Mouse (Mus musculus): ENCODE data around the gene Nedd9. TPM values are rescaled to one million over a fixed set of nuclear protein-coding genes. Genes with fewer than 3 reads are reported as not detected.

The Nedd9 gene
- total and polyA plus RNA-seq, 3 experiments: 0.15 to 0.25 TPM; not detected in 1

- H3K4me3 ChIP-seq (ENCODE audit: control insufficient read depth in 1 of 2, insufficient read depth in 1 of 2, low read depth in 2 of 2, low read length in 2 of 2): no peak overlapping the region
- TF ChIP-seq CHD1 (IDR thresholded peaks at IDR 0.05; ENCODE audit: low read depth, low read length): no peak
- no peak for TF ChIP-seq GATA1 (IDR thresholded peaks at IDR 0.05; ENCODE audit: low read depth, low read length)
- TF ChIP-seq MYC (IDR thresholded peaks at IDR 0.05; ENCODE audit: low read depth, low read length): no peak
- TF ChIP-seq USF2 (IDR thresholded peaks at IDR 0.05; ENCODE audit: borderline replicate concordance in 1 of 2, insufficient read depth in 1 of 2, low read depth in 1 of 2, low read length in 2 of 2): no peak
- TF ChIP-seq CHD2 (IDR thresholded peaks at IDR 0.05; ENCODE audit: low read length): no peak
- H3K27ac ChIP-seq (ENCODE audit: control insufficient read depth, low read depth, low read length): no peak overlapping the region
- H3K9ac ChIP-seq (ENCODE audit: control insufficient read depth, low read depth, low read length, poor library complexity, severe bottlenecking): no peak overlapping the region
- H3K4me1 ChIP-seq (ENCODE audit: control insufficient read depth in 1 of 2, insufficient read depth in 2 of 2, low read length in 2 of 2): no peaks in the 10 kb centered on the region
- no peaks in the 10 kb centered on the region for H3K9me3 ChIP-seq (replicated peaks; ENCODE audit: insufficient read depth, low read length)
- no peak for DNase-seq (ENCODE audit: low read depth, low spot score)
- no peaks in the 10 kb centered on the region for H3K36me3 ChIP-seq (ENCODE audit: control insufficient read depth in 1 of 2, insufficient read depth in 2 of 2, low read length in 2 of 2)
- H3K79me2 ChIP-seq (ENCODE audit: control insufficient read depth, insufficient read depth, low read length, poor library complexity): no peaks in the 10 kb centered on the region
- H3K27me3 ChIP-seq (ENCODE audit: control insufficient read depth in 1 of 2, insufficient read depth in 2 of 2, low read length in 2 of 2): no peaks in the 10 kb centered on the region
These were observed 111.5 kb downstream of the Nedd9 start for GRCm38 (mm10) chr13:41375696-41376095.

GRCm38 (mm10) chr13:41374886-41375285 lies 112.3 kb downstream of the Nedd9 start:
- Histone ChIP-seq H3K9me3 (replicated peaks; ENCODE audit: insufficient read depth, low read length) (no peaks in the 10 kb centered on the region), H3K4me3 (ENCODE audit: control insufficient read depth in 1 of 2, insufficient read depth in 1 of 2, low read depth in 2 of 2, low read length in 2 of 2) (no peak overlapping the region), H3K27me3 (ENCODE audit: control insufficient read depth in 1 of 2, insufficient read depth in 2 of 2, low read length in 2 of 2) (no peaks in the 10 kb centered on the region; a peak in 1 of 4 replicates), H3K79me2 (ENCODE audit: control insufficient read depth, insufficient read depth, low read length, poor library complexity) (no peaks in the 10 kb centered on the region), H3K4me1 (ENCODE audit: control insufficient read depth in 1 of 2, insufficient read depth in 2 of 2, low read length in 2 of 2) (no peaks in the 10 kb centered on the region), H3K36me3 (ENCODE audit: control insufficient read depth in 1 of 2, insufficient read depth in 2 of 2, low read length in 2 of 2) (no peaks in the 10 kb centered on the region), H3K27ac (ENCODE audit: control insufficient read depth, low read depth, low read length) (no peak overlapping the region), H3K9ac (ENCODE audit: control insufficient read depth, low read depth, low read length, poor library complexity, severe bottlenecking) (no peak overlapping the region)
- TF ChIP-seq TAL1 (IDR thresholded peaks at IDR 0.05; ENCODE audit: low read length) (no peak), ZNF384 (IDR thresholded peaks at IDR 0.05; ENCODE audit: low read depth, low read length) (no peak), ZKSCAN1 (IDR thresholded peaks at IDR 0.05; ENCODE audit: low read depth, low read length) (no peak)
- DNase-seq (ENCODE audit: low read depth, low spot score): no peak

GRCm38 (mm10) chr13:41372555-41373460 lies 114.4 kb downstream of the Nedd9 start:
- no peaks in the 10 kb centered on the region; a peak in 2 of 4 replicates for H3K27me3 ChIP-seq (ENCODE audit: control insufficient read depth in 1 of 2, insufficient read depth in 2 of 2, low read length in 2 of 2)
- no peaks in the 10 kb centered on the region for H3K4me1 ChIP-seq (ENCODE audit: control insufficient read depth in 1 of 2, insufficient read depth in 2 of 2, low read length in 2 of 2)
- H3K9me3 ChIP-seq (replicated peaks; ENCODE audit: insufficient read depth, low read length): no peaks in the 10 kb centered on the region
- DNase-seq (ENCODE audit: low read depth, low spot score): no peak
- no peak overlapping the region for H3K4me3 ChIP-seq (ENCODE audit: control insufficient read depth in 1 of 2, insufficient read depth in 1 of 2, low read depth in 2 of 2, low read length in 2 of 2)
- H3K9ac ChIP-seq (ENCODE audit: control insufficient read depth, low read depth, low read length, poor library complexity, severe bottlenecking): no peak overlapping the region
- no peak for TF ChIP-seq ZNF384 (IDR thresholded peaks at IDR 0.05; ENCODE audit: low read depth, low read length)
- TF ChIP-seq USF1 (IDR thresholded peaks at IDR 0.05; ENCODE audit: low read depth, low read length): no peak
- TF ChIP-seq E2F4 (IDR thresholded peaks at IDR 0.05; ENCODE audit: borderline replicate concordance, low read depth, low read length): no peak
- TF ChIP-seq EP300 (IDR thresholded peaks at IDR 0.05; ENCODE audit: low read depth in 1 of 2, low read length in 2 of 2): no peak
- TF ChIP-seq USF2 (IDR thresholded peaks at IDR 0.05; ENCODE audit: borderline replicate concordance in 1 of 2, insufficient read depth in 1 of 2, low read depth in 1 of 2, low read length in 2 of 2): no peak
- TF ChIP-seq MYC (IDR thresholded peaks at IDR 0.05; ENCODE audit: low read depth, low read length): no peak
- TF ChIP-seq GATA1 (IDR thresholded peaks at IDR 0.05; ENCODE audit: low read depth, low read length): no peak
- TF ChIP-seq NRF1 (IDR thresholded peaks at IDR 0.05; ENCODE audit: insufficient read depth, low read depth, low read length, poor library complexity, severe bottlenecking): no peak
- TF ChIP-seq CHD1 (IDR thresholded peaks at IDR 0.05; ENCODE audit: low read depth, low read length): no peak
- TF ChIP-seq ZMIZ1 (IDR thresholded peaks at IDR 0.05; ENCODE audit: low read depth, low read length): no peak
- TF ChIP-seq ETS1 (IDR thresholded peaks at IDR 0.05; ENCODE audit: low read depth, low read length): no peak
- H3K79me2 ChIP-seq (ENCODE audit: control insufficient read depth, insufficient read depth, low read length, poor library complexity): no peaks in the 10 kb centered on the region
- H3K36me3 ChIP-seq (ENCODE audit: control insufficient read depth in 1 of 2, insufficient read depth in 2 of 2, low read length in 2 of 2): no peaks in the 10 kb centered on the region
- H3K27ac ChIP-seq (ENCODE audit: control insufficient read depth, low read depth, low read length): no peak overlapping the region
